Mouse (Mus musculus) C2C12 (cell line): ENCODE data around the gene Stard5.

Experiments
- CTCF ChIP-seq: IDR thresholded peaks from one replicate; pipeline ENCODE4 v1.5.1; 2011; ENCODE audit not compliant: control insufficient read depth, insufficient read depth, insufficient read length
- MAX ChIP-seq: IDR thresholded peaks from one replicate; pipeline ENCODE4 v1.6.1; 2011; ENCODE audit warnings: mild to moderate bottlenecking, control low read depth

GRCm38 (mm10) chr7:83682640-83683274 lies 51.0 kb downstream of the Stard5 start:
- no peak for TF ChIP-seq CTCF
- TF ChIP-seq MAX, result no peak
